Mouse (Mus musculus) limb, embryonic 11.5 days (tissue): ENCODE results near the gene 4930430F08Rik. TPM values are rescaled to one million over a fixed set of nuclear protein-coding genes. Genes with fewer than 3 reads are reported as not detected.

ENCODE experiments used
- ATAC-seq: fragments of 200-750 bp; cut with Nextera tagmentation; 2 replicates; pipeline ENCODE4 v1.8.0; 2017; ENCODE audit warnings: low read depth; ENCODE audit not compliant: insufficient number of reproducible peaks, low FRiP score, low TSS enrichment
- DNase-seq: peaks from one replicate; pipeline ENCODE4 v3.0.0-alpha.2; 2015; ENCODE audit warnings: low spot score
- H3K27ac ChIP-seq: fragments of 300-500 bp; sonication (generic); replicated peaks from 2 replicates; pipeline ENCODE4 v1.5.1; 2014; ENCODE audit warnings: low read depth, mild to moderate bottlenecking, low read length
- H3K27me3 ChIP-seq: fragments of 300-500 bp; sonication (generic); 2 replicates; pipeline ENCODE4 v1.6.1; 2014; ENCODE audit warnings: mild to moderate bottlenecking, low read length, mixed read lengths; ENCODE audit not compliant: control insufficient read depth, insufficient read depth
- H3K36me3 ChIP-seq: fragments of 300-500 bp; sonication (generic); 2 replicates; pipeline ENCODE4 v1.6.1; 2014; ENCODE audit warnings: mild to moderate bottlenecking, low read length, moderate library complexity, mixed read lengths; ENCODE audit not compliant: control insufficient read depth, insufficient read depth
- H3K4me1 ChIP-seq: fragments of 300-500 bp; sonication (generic); 2 replicates; pipeline ENCODE4 v1.6.1; 2014; ENCODE audit warnings: low read length, mixed read lengths; ENCODE audit not compliant: control insufficient read depth, insufficient read depth
- H3K4me2 ChIP-seq: fragments of 300-500 bp; sonication (generic); 2 replicates; pipeline ENCODE4 v1.6.1; 2014; ENCODE audit warnings: low read depth, mild to moderate bottlenecking, moderate library complexity; ENCODE audit not compliant: severe bottlenecking
- H3K4me3 ChIP-seq: fragments of 300-500 bp; sonication (generic); 2 replicates; pipeline ENCODE4 v1.5.1; 2014; ENCODE audit warnings: low read depth, low read length
- H3K9ac ChIP-seq: fragments of 300-500 bp; sonication (generic); 2 replicates; pipeline ENCODE4 v1.6.1; 2014; ENCODE audit warnings: mild to moderate bottlenecking, low read length
- H3K9me3 ChIP-seq: fragments of 300-500 bp; sonication (generic); 2 replicates; pipeline ENCODE4 v1.6.1; 2016; ENCODE audit warnings: low read length; ENCODE audit not compliant: control insufficient read depth
- WGBS: fragments of 180-500 bp; shearing (Covaris S2); extraction: QIAGEN DNeasy Blood & Tissue Kit; methylation state at CpG from one replicate; pipeline ENCODE4 v1.1.7; 2014; 5-methylcytosine and 5-hydroxymethylcytosine counted together
- polyA plus RNA-seq: library from polyadenylated mRNA; unstranded; fragments of >200 nt; fragmentation: Nextera tagmentation; extraction: Ambion mirVana; gene quantifications from 2 replicates; pipeline ENCODE4 v1.2.1, GENCODE M21; 2014

The 4930430F08Rik gene
- polyA plus RNA-seq = 9.2 and 9.4 TPM in 2 replicates

DNA sequence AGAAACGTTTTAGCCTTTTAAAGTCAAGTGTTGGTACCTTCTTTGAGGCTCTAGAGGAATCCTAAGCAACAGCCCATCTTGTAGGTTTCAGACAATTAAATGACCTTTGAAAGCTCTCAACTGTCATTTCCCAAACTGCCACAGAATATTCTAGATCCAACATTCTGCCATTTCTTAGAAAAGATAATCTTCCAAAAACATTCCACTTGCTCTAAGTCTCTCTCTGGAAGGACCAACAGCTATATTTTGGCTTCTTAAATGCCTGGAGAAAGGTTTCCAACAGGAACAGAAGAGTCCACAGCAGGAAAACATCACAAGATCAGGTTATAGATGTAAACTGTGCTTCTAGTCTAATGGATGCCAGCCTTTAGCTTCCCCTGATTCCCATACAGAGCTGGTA is at the start of gene 4930430F08Rik, which contains the start of gene 1700017N19Rik:
4930430F08Rik (minus strand) TSS at position 101 of the 400 bp plus-strand sequence.
1700017N19Rik (plus strand) TSS at position 162 of the 400 bp plus-strand sequence.
- no peak within 1 kb of the TSS; the same call in 1 of the 2 replicates for H3K4me2 ChIP-seq
- no peak within 1 kb of the TSS for H3K9ac ChIP-seq
- no peaks in the 10 kb centered on the region for H3K9me3 ChIP-seq
- ATAC-seq (no peak), DNase-seq (no peak)
- no peaks in the 10 kb centered on the region for H3K27me3 ChIP-seq
- H3K4me3 ChIP-seq = peak within 1 kb of the TSS; percentile 60
- H3K27ac ChIP-seq = no peak within 1 kb of the TSS
- no peaks in the 10 kb centered on the region for H3K36me3 ChIP-seq
- WGBS = 73% methylated on average over 1 of the region's 1 CpGs
- H3K4me1 ChIP-seq = no peaks in the 10 kb centered on the region

DNA sequence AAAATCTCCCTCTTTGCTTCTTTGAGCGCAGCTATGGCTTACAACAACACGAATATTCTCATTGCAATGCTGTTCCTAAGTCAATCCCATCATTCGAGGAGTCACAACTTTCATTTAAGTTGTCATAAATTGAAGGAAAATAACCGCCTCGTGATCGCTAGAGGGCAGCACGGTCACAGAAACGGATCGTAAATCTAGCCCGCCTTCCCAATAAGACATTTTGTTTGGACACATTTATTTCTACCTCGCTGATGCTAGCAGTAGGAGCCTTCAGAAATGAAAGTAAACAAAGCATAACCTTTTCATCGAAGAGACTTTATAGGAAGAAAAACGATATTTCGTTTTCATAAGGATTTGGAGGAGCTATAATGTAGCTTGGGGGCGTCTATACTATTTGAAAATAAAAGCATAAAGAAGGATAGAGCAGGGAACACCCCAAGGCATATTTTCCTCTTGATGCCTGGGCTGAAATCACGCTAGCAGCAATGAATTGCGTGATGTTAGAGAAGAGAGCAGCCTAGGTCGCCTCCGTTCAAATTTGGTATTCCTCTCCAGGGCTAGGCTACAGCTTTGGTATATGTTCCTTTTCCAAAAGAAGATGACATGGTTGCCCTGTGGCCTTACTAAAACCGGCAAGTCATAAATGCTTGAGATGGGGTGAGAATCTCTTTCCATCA is 39.7 kb upstream of the 4930430F08Rik start:
- H3K4me2 ChIP-seq = no peak overlapping the region
- 33% methylated on average over 20 of the region's 20 CpGs for WGBS
- H3K36me3 ChIP-seq = no peaks in the 10 kb centered on the region
- no peaks in the 10 kb centered on the region for H3K27me3 ChIP-seq
- H3K9me3 ChIP-seq = no peaks in the 10 kb centered on the region
- no peak overlapping the region for H3K4me3 ChIP-seq
- no peaks in the 10 kb centered on the region for H3K4me1 ChIP-seq
- H3K27ac ChIP-seq = no peak overlapping the region
- DNase-seq (peak; percentile 68), ATAC-seq (0 out of 2 replicates have a peak, but pooled peaks have one; percentile 26)
- H3K9ac ChIP-seq = no peak overlapping the region

- H3K27ac ChIP-seq = no peak overlapping the region
- no peaks in the 10 kb centered on the region for H3K27me3 ChIP-seq
- no peaks in the 10 kb centered on the region for H3K4me1 ChIP-seq
- no peaks in the 10 kb centered on the region for H3K36me3 ChIP-seq
- 74% methylated on average over 3 of the region's 3 CpGs for WGBS
- no peak for DNase-seq
- no peak overlapping the region for H3K4me2 ChIP-seq
- H3K4me3 ChIP-seq = no peak overlapping the region
- H3K9me3 ChIP-seq = no peaks in the 10 kb centered on the region
- ATAC-seq = no peak
- no peak overlapping the region for H3K9ac ChIP-seq
Observed at GRCm38 (mm10) chr10:100622494-100622893, 32.3 kb upstream of the 4930430F08Rik start.

DNA sequence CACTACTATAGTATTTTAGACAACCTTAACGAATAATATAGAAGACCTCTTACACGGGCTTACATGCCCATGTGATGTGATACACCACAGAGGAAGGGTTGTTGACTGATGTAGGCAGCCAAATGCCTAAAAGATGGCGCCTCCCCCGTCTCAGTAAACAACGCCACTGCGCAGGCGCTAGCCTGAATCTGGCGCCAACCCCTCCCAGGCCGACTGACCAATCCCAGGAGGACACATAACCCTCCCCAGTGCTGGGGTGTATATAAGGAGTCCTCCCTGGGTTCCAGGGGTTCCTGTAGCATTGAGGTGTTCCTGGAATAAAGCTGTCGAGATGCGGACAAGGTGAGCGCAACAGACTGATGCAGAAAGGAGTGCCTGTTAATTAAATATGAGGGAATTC is 29.8 kb upstream of the 4930430F08Rik start:
- no peak overlapping the region for H3K27ac ChIP-seq
- H3K4me3 ChIP-seq = no peak overlapping the region
- no peaks in the 10 kb centered on the region for H3K9me3 ChIP-seq
- H3K36me3 ChIP-seq = no peaks in the 10 kb centered on the region
- H3K4me1 ChIP-seq = no peaks in the 10 kb centered on the region
- no peaks in the 10 kb centered on the region for H3K27me3 ChIP-seq
- H3K4me2 ChIP-seq = no peak overlapping the region
- no peak overlapping the region for H3K9ac ChIP-seq
- ATAC-seq (no peak), DNase-seq (no peak)
- 97% methylated on average over 12 of the region's 12 CpGs for WGBS

GRCm38 (mm10) chr10:100619474-100619873 is 29.3 kb upstream of the 4930430F08Rik start:
- H3K4me1 ChIP-seq = no peaks in the 10 kb centered on the region
- no peaks in the 10 kb centered on the region for H3K36me3 ChIP-seq
- no peak overlapping the region for H3K27ac ChIP-seq
- no peak overlapping the region for H3K4me3 ChIP-seq
- H3K9me3 ChIP-seq = no peaks in the 10 kb centered on the region
- ATAC-seq (no peak), DNase-seq (no peak)
- no peaks in the 10 kb centered on the region for H3K27me3 ChIP-seq
- WGBS = 90% methylated on average over 7 of the region's 7 CpGs
- H3K4me2 ChIP-seq = no peak overlapping the region
- H3K9ac ChIP-seq = no peak overlapping the region

GRCm38 (mm10) chr10:100617233-100617903 is 27.1 kb upstream of the 4930430F08Rik start:
- no peak for DNase-seq
- no peak for ATAC-seq
- Histone ChIP-seq H3K4me2 (no peak overlapping the region), H3K4me3 (no peak overlapping the region), H3K9me3 (no peaks in the 10 kb centered on the region), H3K27ac (no peak overlapping the region), H3K9ac (no peak overlapping the region), H3K36me3 (no peaks in the 10 kb centered on the region), H3K27me3 (no peaks in the 10 kb centered on the region), H3K4me1 (no peaks in the 10 kb centered on the region)
- 71% methylated on average over 6 of the region's 6 CpGs for WGBS

DNA sequence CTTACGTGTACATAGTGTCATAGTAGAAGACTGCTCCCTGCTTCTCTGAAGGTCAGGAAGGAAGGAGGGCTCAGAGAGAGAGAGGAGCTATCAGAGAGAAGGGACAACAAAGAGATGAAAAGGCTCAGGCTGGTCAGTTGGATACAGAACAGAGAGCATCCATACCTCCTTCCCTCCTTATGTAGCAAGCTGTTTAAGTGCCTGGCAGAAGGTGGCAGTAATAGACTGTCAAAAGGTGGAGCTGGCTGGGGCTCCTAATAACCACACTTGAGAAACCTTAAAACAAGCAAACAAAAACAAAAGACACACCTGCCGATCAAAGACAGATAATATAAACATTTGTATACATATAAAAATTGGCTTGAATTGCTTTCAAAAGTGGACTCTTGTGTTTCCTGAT is 14.0 kb upstream of the 4930430F08Rik start:
- H3K27ac ChIP-seq = no peak overlapping the region
- no peaks in the 10 kb centered on the region for H3K4me1 ChIP-seq
- no peak overlapping the region for H3K4me3 ChIP-seq
- H3K27me3 ChIP-seq = no peaks in the 10 kb centered on the region
- DNase-seq = no peak
- no peaks in the 10 kb centered on the region for H3K36me3 ChIP-seq
- WGBS = 84% methylated on average over 2 of the region's 2 CpGs
- H3K9me3 ChIP-seq = no peaks in the 10 kb centered on the region
- no peak overlapping the region for H3K4me2 ChIP-seq
- ATAC-seq = no peak
- H3K9ac ChIP-seq = no peak overlapping the region

- Histone ChIP-seq H3K9me3 (no peaks in the 10 kb centered on the region), H3K27ac (no peak overlapping the region), H3K4me2 (no peak overlapping the region), H3K4me3 (no peak overlapping the region), H3K27me3 (no peaks in the 10 kb centered on the region), H3K36me3 (no peaks in the 10 kb centered on the region), H3K9ac (no peak overlapping the region), H3K4me1 (no peaks in the 10 kb centered on the region)
- ATAC-seq (no peak), DNase-seq (no peak)
- 93% methylated on average over 9 of the region's 9 CpGs for WGBS
Observed at GRCm38 (mm10) chr10:100603511-100603910, 13.3 kb upstream of the 4930430F08Rik start.
